Mouse (Mus musculus) heart, postnatal 0 days (tissue): ENCODE data around the gene Mad2l1bp. TPM values are rescaled to one million over a fixed set of nuclear protein-coding genes. Genes with fewer than 3 reads are reported as not detected.
A peak's percentile ranks its signal among the peaks of the same experiment; 100 is the strongest.

Experiments used
- ATAC-seq: fragments of 200-750 bp; cut with Nextera tagmentation; 2 replicates; pipeline ENCODE4 v1.8.0; 2017; ENCODE audit warnings: low read depth, moderate number of reproducible peaks, moderate library complexity; ENCODE audit not compliant: insufficient read depth
- DNase-seq: peaks from one replicate; pipeline ENCODE4 v3.0.0-alpha.2; 2016; ENCODE audit warnings: low spot score
- H3K27ac ChIP-seq: fragments of 300-500 bp; sonication (generic); 2 replicates; pipeline ENCODE4 v1.5.1; 2014; ENCODE audit warnings: low read depth, mild to moderate bottlenecking
- H3K27me3 ChIP-seq: fragments of 300-500 bp; sonication (generic); 2 replicates; pipeline ENCODE4 v1.6.1; 2014; ENCODE audit warnings: low read length, mixed read lengths; ENCODE audit not compliant: control insufficient read depth, insufficient read depth
- H3K36me3 ChIP-seq: fragments of 300-500 bp; sonication (generic); replicated peaks from 2 replicates; pipeline ENCODE4 v1.6.1; 2014; ENCODE audit warnings: low read length, mixed read lengths; ENCODE audit not compliant: control insufficient read depth, insufficient read depth
- H3K4me1 ChIP-seq: fragments of 300-500 bp; sonication (generic); 2 replicates; pipeline ENCODE4 v1.6.1; 2014; ENCODE audit warnings: antibody characterized with exemption; ENCODE audit not compliant: control insufficient read depth, insufficient read depth
- H3K4me2 ChIP-seq: fragments of 300-500 bp; sonication (generic); 2 replicates; pipeline ENCODE4 v1.6.1; 2014; ENCODE audit warnings: low read depth, mild to moderate bottlenecking, low read length, moderate library complexity
- H3K4me3 ChIP-seq: fragments of 300-500 bp; sonication (generic); 2 replicates; pipeline ENCODE4 v1.5.1; 2014; ENCODE audit warnings: low read depth, low read length
- H3K9ac ChIP-seq: fragments of 300-500 bp; sonication (generic); replicated peaks from 2 replicates; pipeline ENCODE4 v1.6.1; 2014; ENCODE audit warnings: low read depth, low read length, mixed read lengths
- H3K9me3 ChIP-seq: fragments of 300-500 bp; sonication (generic); replicated peaks from 2 replicates; pipeline ENCODE4 v1.6.1; 2016; ENCODE audit warnings: low read length; ENCODE audit not compliant: control insufficient read depth
- CTCF ChIP-seq: IDR thresholded peaks from 2 replicates; pipeline ENCODE4 v1.5.1; 2016; ENCODE audit warnings: antibody characterized with exemption, control low read depth, low read depth
- EP300 ChIP-seq: IDR thresholded peaks from 2 replicates; pipeline ENCODE4 v1.6.1; 2016; ENCODE audit warnings: antibody characterized with exemption, low read depth
- WGBS: fragments of 180-500 bp; shearing (Covaris S2); extraction: QIAGEN DNeasy Blood & Tissue Kit; methylation state at CpG from one replicate; pipeline ENCODE4 v1.1.7; 2014; 5-methylcytosine and 5-hydroxymethylcytosine counted together
- polyA plus RNA-seq: library from polyadenylated mRNA; unstranded; fragments of >200 nt; fragmentation: Nextera tagmentation; extraction: Ambion mirVana; gene quantifications from 2 replicates; pipeline ENCODE4 v1.2.1, GENCODE M21; 2015
- total RNA-seq: library from RNA; depleted of rRNA; stranded (reverse); fragments of >200 nt; gene quantifications from 2 replicates; pipeline ENCODE4 v1.2.3, GENCODE M21; 2014; ENCODE audit warnings: low replicate concordance

Mad2l1bp gene
- total and polyA plus RNA-seq, 2 experiments from 2014 or later: 26.9 to 32.6 TPM

GRCm38 (mm10) chr17:46165460-46165859 lies 12.1 kb upstream of the Mad2l1bp start:
- Histone ChIP-seq H3K4me1 (peaks cover 31% of the 10 kb centered on the region), H3K27ac (no peak overlapping the region), H3K27me3 (no peaks in the 10 kb centered on the region), H3K36me3 (peaks cover 67% of the 10 kb centered on the region), H3K4me3 (no peak overlapping the region), H3K4me2 (no peak overlapping the region), H3K9me3 (no peaks in the 10 kb centered on the region), H3K9ac (no peak overlapping the region)
- ATAC-seq (no peak), DNase-seq (no peak)
- 82% methylated on average over 11 of the region's 12 CpGs for WGBS
- TF ChIP-seq CTCF (no peak), EP300 (no peak)

GRCm38 (mm10) chr17:46164791-46165190 lies 11.4 kb upstream of the Mad2l1bp start:
- WGBS: 92% methylated on average over 10 of the region's 10 CpGs
- Histone ChIP-seq H3K4me3 (no peak overlapping the region), H3K27ac (no peak overlapping the region), H3K27me3 (no peaks in the 10 kb centered on the region), H3K36me3 (peaks cover 61% of the 10 kb centered on the region), H3K4me1 (peaks cover 31% of the 10 kb centered on the region), H3K9me3 (no peaks in the 10 kb centered on the region), H3K4me2 (no peak overlapping the region), H3K9ac (no peak overlapping the region)
- DNase-seq (no peak), ATAC-seq (no peak)
- no peak for TF ChIP-seq CTCF
- no peak for TF ChIP-seq EP300

GRCm38 (mm10) chr17:46164301-46164700 lies 10.9 kb upstream of the Mad2l1bp start:
- Histone ChIP-seq H3K27me3 (no peaks in the 10 kb centered on the region), H3K36me3 (peaks cover 56% of the 10 kb centered on the region), H3K4me2 (no peak overlapping the region), H3K9ac (no peak overlapping the region), H3K4me1 (peaks cover 33% of the 10 kb centered on the region), H3K27ac (no peak overlapping the region), H3K9me3 (no peaks in the 10 kb centered on the region), H3K4me3 (no peak overlapping the region)
- 86% methylated on average over 8 of the region's 8 CpGs for WGBS
- ATAC-seq (no peak), DNase-seq (no peak)
- TF ChIP-seq CTCF: no peak

- H3K4me3 ChIP-seq: peak overlapping the region; percentile 23
- ATAC-seq (no peak), DNase-seq (peak; percentile 34)
- peak overlapping the region; percentile 76 for H3K27ac ChIP-seq
- H3K4me1 ChIP-seq: peaks cover 28% of the 10 kb centered on the region
- no peak for TF ChIP-seq CTCF
- TF ChIP-seq EP300: no peak
- no peaks in the 10 kb centered on the region for H3K27me3 ChIP-seq
- no peaks in the 10 kb centered on the region for H3K9me3 ChIP-seq
- peaks cover 43% of the 10 kb centered on the region for H3K36me3 ChIP-seq
- H3K4me2 ChIP-seq: peak overlapping the region; percentile 41
- WGBS: 44% methylated on average over 9 of the region's 9 CpGs
- no peak overlapping the region for H3K9ac ChIP-seq
These were observed 9.6 kb upstream of the Mad2l1bp start for GRCm38 (mm10) chr17:46162951-46163421.

GRCm38 (mm10) chr17:46162551-46162950 lies 9.2 kb upstream of the Mad2l1bp start:
- peak overlapping the region; percentile 41 for H3K4me2 ChIP-seq
- no peaks in the 10 kb centered on the region for H3K9me3 ChIP-seq
- no peak for TF ChIP-seq EP300
- TF ChIP-seq CTCF: no peak
- ATAC-seq: no peak
- peak overlapping the region; percentile 76 for H3K27ac ChIP-seq
- H3K27me3 ChIP-seq: no peaks in the 10 kb centered on the region
- DNase-seq: no peak
- H3K4me1 ChIP-seq: peaks cover 28% of the 10 kb centered on the region
- WGBS: 75% methylated on average over 7 of the region's 7 CpGs
- H3K4me3 ChIP-seq: peak overlapping the region; percentile 23; the same call in 1 of the 2 replicates
- H3K9ac ChIP-seq: no peak overlapping the region
- H3K36me3 ChIP-seq: peaks cover 39% of the 10 kb centered on the region

- Histone ChIP-seq H3K4me3 (peak overlapping the region; percentile 86), H3K27me3 (no peaks in the 10 kb centered on the region), H3K9ac (peak overlapping the region; percentile 85), H3K4me2 (peak overlapping the region; percentile 82), H3K36me3 (peaks cover 31% of the 10 kb centered on the region), H3K4me1 (peaks cover 25% of the 10 kb centered on the region), H3K9me3 (no peaks in the 10 kb centered on the region), H3K27ac (peak overlapping the region; percentile 86)
- TF ChIP-seq EP300 (no peak), CTCF (no peak)
- no peak for ATAC-seq
- DNase-seq: no peak
- 41% methylated on average over 9 of the region's 9 CpGs for WGBS
These were observed 8.4 kb upstream of the Mad2l1bp start for GRCm38 (mm10) chr17:46161710-46162109.
